Mouse (Mus musculus): ENCODE data around the gene Gucy2g.
A peak's percentile ranks its signal among the peaks of the same experiment; 100 is the strongest.

The Gucy2g gene

DNA sequence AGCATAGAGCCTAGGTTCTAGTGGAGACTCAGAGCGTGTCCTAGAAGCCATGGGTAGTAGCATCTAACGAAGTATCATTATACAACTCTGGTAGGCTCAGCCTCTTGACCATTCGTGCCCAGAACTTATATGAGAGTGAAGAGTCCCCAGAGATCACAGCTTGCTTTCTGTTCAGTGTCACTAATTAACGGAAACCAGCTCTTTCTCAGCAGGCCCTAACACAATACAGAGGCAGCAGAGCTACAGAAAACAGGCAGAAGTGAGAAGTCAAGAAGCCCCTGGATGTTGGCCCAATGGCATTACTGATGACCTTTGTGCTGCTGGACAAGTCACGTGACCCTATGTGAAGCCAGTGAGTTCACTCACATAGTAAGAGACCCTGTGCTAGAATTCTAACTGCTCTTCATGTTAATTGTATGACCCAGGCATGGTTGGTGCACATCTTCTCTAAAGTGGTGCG is at the start of gene Gucy2g:
Gene Gucy2g (minus strand): TSS at position 51 of the 460 bp plus-strand sequence.
- no peak for TF ChIP-seq GATA4 (IDR thresholded peaks at IDR 0.05; ENCODE audit: insufficient replicate concordance, low read length)

DNA sequence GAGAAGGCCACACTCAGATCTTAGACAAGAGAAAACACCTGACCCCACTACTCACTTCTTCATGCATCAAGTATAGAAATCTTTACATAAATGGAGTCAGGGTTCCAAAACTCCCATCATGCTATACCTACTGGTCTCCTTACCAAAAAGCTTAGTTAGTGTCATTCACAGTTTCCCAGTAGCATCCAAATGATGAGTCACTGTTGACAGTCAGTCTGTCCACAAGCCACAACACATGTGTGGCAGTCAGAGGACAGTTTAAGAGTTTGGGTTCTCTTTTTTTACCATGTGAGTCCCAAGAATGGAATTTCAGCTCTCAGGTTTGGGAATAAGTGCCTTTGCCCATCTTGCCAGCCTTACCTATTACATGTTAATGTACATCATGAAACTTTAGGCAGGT is 47.9 kb upstream of the Gucy2g start:
- TF ChIP-seq GATA4 (IDR thresholded peaks at IDR 0.05; ENCODE audit: insufficient replicate concordance, low read length) = no peak

DNA sequence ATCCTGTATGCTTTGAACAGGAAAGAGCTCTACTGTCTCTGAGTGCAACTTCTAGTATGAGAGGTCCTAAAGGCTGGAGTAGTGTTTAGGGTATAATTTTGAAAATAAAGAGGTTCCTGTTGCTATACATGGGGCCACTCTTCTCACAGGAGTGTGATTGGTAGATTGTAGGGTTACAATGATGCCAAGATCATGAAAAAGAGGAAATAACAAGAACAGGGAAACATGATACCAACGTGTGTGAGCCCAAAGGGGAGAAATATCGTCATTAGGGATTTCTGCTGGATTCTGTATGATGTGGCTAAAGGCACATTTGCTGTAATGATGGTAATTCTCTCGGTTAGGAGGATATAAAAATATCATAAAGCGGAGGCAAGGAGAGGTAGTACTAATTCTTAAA is 45.0 kb upstream of the Gucy2g start:
- TF ChIP-seq GATA4 (IDR thresholded peaks at IDR 0.05; ENCODE audit: insufficient replicate concordance, low read length) = no peak

DNA sequence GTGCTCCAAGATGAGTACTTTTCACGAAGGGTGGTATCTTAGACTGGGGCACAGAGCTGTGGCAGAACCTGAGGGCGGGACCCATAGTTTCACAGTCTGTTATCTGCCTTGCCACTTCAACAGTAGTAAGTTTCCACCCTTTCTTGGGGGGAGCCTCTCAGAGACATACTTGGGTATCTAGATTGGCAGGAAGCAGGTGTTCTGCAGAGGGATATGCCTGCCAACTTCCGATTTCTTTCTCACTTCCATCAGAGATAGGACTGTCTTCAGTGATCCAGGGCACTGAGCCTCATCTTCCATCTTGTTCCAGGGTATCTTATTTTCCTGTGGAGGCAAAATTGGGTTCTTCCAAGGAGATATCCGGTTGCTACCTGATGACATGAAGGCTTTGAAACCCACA is 43.1 kb upstream of the Gucy2g start:
- TF ChIP-seq GATA4 (IDR thresholded peaks at IDR 0.05; ENCODE audit: insufficient replicate concordance, low read length) = no peak

DNA sequence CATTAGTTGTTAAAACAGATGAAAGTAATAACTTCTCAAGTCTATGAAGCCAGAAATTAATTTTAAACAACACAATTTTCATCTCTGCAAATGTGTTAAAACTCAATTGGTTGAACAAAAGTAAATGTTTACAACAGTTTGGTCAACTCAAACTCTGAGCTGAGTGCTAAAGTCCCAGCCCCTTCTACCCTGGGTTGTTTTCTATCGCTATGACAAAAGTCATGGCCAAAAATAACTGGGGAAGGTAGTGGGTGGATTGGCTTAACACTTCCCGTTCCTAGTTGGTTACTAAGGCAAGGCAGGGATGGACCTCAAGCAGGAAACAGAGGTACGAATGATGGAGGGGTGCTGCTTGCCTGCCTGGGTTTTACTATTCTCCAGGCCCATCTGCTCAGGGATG is 35.7 kb upstream of the Gucy2g start:
- TF ChIP-seq GATA4 (IDR thresholded peaks at IDR 0.05; ENCODE audit: insufficient replicate concordance, low read length) = no peak

DNA sequence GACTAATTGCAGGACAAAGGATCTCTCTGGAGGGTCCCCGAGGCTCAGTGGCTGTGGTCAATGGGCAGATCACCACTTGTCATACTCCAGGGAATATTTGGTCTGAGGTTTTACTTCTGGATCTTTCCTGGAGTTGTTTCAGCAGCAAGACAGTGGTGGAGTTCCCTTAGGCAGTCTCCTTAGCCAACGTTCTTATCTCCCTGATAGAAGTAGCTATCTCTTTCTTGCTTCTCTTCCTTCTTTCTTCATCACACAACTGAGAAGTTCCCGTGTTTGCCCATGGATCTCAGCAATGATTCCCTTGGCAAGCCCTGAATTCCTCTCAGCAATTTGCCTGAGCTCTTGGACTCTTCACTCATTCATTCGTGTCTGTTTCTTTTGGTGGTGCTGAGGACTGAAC is 35.1 kb upstream of the Gucy2g start:
- TF ChIP-seq GATA4 (IDR thresholded peaks at IDR 0.05; ENCODE audit: insufficient replicate concordance, low read length) = no peak

DNA sequence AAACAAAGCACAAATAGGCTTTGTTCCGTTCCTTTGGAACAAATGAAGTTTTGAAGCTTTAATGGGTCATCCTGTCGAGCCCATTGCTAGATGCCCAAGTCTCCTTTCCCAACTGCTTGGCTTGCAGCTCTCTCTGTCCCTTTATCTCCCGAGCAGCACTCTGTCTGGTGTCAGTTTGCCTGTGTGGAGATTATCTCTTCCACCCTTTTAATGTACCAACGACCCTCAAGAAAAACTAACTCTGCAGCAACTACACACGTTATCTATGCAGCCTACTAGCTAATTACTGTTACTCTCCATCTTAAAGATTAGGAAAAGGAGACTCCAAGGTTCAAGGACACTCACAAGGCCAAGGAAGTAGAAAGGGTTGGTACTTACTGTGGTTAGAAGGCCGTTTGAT is 32.3 kb upstream of the Gucy2g start:
- TF ChIP-seq GATA4 (IDR thresholded peaks at IDR 0.05; ENCODE audit: insufficient replicate concordance, low read length) = no peak

DNA sequence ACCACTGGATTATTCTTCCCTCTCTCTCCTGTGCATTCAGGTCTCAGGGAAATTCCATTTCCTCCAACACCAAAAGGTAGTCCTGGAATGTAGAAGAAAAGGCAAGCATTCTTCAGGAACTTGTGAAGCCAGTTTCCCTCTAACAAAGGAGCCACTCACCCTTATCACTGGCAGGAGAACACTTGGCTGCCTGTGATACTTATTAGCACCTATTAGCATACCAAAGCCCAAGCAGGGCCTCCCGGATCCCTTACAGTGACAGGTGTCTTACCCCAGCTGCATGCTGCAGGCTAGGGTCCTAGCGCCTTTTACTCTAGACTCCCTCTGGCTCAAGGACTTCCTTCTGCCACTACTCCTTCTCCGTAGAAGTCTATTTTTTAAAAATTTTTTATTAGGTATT is 30.4 kb upstream of the Gucy2g start:
- no peak for TF ChIP-seq GATA4 (IDR thresholded peaks at IDR 0.05; ENCODE audit: insufficient replicate concordance, low read length)

DNA sequence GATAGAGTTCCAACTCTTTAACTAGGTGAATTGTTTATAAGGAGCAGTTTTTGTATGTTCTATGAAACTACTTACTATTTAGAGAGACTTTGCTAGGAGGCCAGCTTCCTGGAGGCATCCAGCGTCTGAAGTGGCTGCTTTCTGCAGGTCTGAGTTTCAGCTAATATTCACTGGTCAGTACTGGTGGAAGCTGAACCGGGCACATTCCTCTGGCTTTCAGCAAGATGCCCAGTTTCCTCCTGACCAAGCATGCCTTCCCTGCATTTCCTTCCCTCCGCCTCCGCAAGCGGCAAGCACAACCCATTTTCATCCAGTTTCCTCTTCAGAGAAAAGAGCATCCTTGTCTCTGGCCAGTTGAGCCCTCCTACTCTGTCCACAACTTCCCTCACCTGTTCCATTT is 28.0 kb upstream of the Gucy2g start:
- no peak for TF ChIP-seq GATA4 (IDR thresholded peaks at IDR 0.05; ENCODE audit: insufficient replicate concordance, low read length)

DNA sequence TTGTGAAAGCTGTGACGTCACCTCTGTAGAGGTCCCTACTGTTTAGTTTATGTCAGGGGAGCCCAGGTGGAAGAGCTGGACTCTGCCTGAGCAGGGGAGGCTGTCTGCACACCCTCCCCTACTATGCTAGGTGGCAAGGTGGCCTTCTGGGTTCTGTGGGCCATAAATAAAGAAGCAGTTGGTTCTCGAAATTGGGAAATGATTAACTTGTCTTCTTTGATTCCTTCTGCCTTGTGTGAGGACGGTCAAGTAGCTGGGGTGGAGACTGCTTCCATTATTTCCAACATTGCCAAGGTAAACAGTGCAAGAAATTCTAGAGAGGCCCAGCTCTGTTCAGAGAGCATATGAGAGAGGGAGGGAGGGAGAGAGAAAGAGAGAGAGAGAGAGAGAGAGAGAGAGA is 27.1 kb upstream of the Gucy2g start:
- TF ChIP-seq GATA4 (IDR thresholded peaks at IDR 0.05; ENCODE audit: insufficient replicate concordance, low read length) = no peak

DNA sequence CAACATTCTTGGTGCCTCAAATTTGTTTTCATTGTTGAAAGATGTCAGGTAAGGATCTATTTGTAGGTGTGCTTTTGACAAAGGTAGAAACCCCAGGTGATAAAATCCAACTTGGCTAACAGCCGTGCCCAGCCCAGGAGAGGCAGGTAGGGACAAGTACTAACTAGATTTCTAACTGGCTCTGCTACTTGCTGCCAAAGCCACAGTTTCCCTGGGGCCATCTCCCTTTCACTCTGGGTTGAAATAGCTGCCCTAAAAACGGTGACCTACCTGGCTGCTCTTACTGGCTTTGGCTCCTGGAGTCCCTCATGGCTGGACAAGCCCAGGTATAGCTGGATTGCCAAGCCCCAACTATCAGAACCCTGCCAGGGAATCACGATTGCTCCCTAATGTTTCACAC is 25.8 kb upstream of the Gucy2g start:
- TF ChIP-seq GATA4 (IDR thresholded peaks at IDR 0.05; ENCODE audit: insufficient replicate concordance, low read length) = no peak

DNA sequence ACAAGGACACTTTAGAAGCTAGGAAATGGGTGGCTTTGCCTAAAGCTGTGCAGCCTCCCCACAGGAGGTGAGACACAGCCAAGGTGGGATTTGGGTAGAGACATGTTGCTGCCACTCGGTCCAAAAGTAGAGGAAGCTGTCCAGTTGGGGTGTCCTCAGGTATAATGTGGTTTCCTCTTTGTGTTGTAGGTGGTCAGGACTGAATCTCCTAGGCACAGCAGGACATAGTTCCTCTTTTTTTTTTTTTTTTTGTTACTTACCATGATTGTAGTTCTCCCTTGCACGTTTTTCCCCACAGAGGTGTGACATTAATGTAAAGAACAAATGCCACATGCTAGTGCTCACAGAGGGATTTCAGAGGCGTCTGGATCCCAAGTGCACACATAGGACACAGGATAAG is 24.2 kb upstream of the Gucy2g start:
- no peak for TF ChIP-seq GATA4 (IDR thresholded peaks at IDR 0.05; ENCODE audit: insufficient replicate concordance, low read length)

DNA sequence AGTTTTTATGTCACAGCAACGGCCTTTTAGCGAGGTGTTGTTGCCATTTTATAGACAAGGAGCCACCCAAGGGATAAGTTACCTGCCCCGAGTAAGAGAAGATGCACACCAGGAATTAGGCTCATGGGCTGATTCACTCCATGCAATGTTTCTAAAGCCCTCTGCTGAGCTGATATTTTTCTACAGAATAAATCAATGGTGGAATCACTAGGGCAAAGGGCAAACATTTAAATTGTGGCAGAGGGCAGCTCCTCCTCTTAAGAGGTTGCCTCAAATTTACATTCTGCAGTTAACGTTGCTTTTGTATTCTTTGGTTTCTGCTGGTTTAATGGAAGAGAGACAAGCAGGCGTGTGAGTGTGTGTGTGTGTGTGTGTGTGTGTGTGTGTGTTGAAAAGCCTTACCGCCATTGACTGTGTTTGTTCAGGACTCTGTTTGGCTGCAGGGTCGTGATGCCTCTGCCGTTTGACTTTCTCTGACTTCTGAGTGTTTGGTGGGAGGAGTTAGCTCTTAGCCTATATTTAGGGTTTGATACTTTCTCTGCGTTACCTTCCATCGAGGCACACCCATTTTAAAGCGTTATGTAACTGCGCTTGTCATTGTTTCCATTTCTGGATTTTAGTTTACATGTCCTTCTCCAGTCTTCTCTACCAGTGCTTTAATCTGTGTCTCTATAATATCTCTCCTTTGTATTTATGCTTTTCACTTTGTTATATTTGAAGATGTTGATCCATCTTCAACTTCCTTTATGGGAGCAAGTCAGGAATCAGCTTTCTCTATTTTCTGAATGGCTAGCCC is 19.6 kb upstream of the Gucy2g start:
- no peak for TF ChIP-seq GATA4 (IDR thresholded peaks at IDR 0.05; ENCODE audit: insufficient replicate concordance, low read length)

DNA sequence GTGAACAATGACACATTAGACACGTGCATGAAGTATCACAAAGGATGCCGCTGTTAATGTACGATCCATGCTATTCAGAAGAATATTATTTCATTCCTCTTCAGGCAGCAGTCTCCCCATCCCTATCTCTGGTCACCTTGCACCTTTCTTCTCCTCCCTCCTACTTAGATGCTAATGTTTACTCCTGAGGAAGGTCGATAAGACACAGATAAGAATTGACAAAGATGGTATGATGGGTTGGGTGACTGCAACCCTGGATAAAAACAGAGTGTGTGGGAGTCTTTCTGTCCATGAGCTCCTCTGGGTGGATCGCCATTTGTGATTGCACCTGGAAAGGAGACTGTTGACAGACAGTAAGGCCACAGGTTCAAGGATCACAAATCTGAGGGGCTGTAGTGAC is 17.5 kb upstream of the Gucy2g start:
- no peak for TF ChIP-seq GATA4 (IDR thresholded peaks at IDR 0.05; ENCODE audit: insufficient replicate concordance, low read length)

DNA sequence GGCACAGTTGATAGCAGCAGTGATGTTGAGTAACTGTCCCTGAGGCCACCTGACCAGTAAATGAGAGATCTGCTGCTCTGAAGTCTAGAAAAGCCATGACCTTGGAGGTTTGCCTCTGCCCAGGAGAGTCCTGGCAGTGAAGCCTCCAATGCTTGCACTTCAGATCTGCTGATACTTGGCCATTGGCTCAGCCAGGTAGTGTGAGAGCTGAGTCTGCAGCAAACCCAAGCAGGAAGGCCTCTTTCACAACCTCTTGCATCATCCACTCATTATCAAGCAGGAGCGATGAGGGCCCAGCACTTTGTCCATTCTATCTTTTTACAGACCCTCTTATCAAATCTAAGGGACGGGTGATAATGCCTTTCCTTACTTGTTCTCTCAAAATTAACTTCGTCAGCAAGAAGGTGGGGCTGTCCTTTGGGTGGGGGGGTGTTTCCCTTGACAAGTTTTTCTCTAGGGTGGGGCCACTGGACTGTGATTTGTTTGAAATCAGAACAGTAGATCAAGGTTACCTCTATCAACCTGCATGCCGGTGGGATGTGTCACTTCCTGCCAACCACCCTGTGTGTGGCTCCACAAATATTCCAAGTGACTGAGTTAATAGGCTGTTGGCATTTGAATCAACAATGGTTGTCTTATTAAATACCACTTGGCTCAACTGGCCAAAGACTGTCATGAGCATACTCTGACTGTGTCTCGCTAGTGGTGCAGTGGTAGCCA is 16.8 kb upstream of the Gucy2g start:
- peak; percentile 74; the same call in 1 of the 2 replicates for TF ChIP-seq GATA4 (IDR thresholded peaks at IDR 0.05; ENCODE audit: insufficient replicate concordance, low read length)

DNA sequence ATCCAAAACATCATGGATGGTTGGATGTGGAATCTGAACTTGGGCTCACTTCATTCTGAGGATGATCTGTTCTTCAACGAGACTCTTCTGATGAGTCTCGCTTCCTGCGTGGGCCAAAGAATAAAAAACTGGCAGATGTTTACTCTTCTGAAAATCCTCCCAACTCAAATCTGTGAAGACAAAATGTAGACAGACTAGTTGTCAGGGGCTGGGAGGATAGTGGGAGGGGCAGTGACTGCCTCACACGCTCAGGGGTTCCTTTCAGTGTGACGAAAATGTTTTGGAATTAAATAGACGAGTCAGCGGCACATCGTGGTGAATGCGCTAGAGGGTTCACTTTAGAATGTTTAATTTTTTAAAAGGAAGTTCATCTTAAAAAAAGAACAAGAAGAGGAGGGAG is 15.1 kb upstream of the Gucy2g start:
- no peak for TF ChIP-seq GATA4 (IDR thresholded peaks at IDR 0.05; ENCODE audit: insufficient replicate concordance, low read length)
